Mouse (Mus musculus): ENCODE results near the gene Adamtsl1. TPM values are rescaled to one million over a fixed set of nuclear protein-coding genes. Genes with fewer than 3 reads are reported as not detected.

Gene Adamtsl1
- total RNA-seq, 1 experiment = 6.3 TPM

- Histone ChIP-seq H3K36me3 (ENCODE audit: control insufficient read depth, insufficient read depth, low read length, poor library complexity, severe bottlenecking) (no peaks in the 10 kb centered on the region), H3K4me1 (ENCODE audit: control insufficient read depth in 2 of 2, insufficient read depth in 2 of 2, low read length in 2 of 2, poor library complexity in 1 of 2) (no peaks in the 10 kb centered on the region), H3K9me3 (ENCODE audit: control insufficient read depth, insufficient read depth, low read depth, low read length) (no peaks in the 10 kb centered on the region), H3K9ac (ENCODE audit: insufficient read depth, low read depth, low read length, poor library complexity, severe bottlenecking) (no peak overlapping the region), H3K4me3 (ENCODE audit: insufficient read depth in 1 of 2, low read depth in 1 of 2, low read length in 2 of 2, poor library complexity in 1 of 2, severe bottlenecking in 1 of 2) (no peak overlapping the region), H3K27ac (ENCODE audit: insufficient read depth, low read depth, low read length, poor library complexity, severe bottlenecking) (no peak overlapping the region)
- no peak for TF ChIP-seq MAFK (IDR thresholded peaks at IDR 0.05; ENCODE audit: insufficient read depth, low read depth, low read length)
- no peak for TF ChIP-seq ZNF384 (IDR thresholded peaks at IDR 0.05; ENCODE audit: low read depth, low read length)
- TF ChIP-seq ZC3H11A (IDR thresholded peaks at IDR 0.05; ENCODE audit: borderline replicate concordance, low read depth, low read length) = no peak
- TF ChIP-seq HCFC1 (IDR thresholded peaks at IDR 0.05; ENCODE audit: borderline replicate concordance, insufficient read depth, low read length) = no peak
- no peak for TF ChIP-seq CHD2 (IDR thresholded peaks at IDR 0.05; ENCODE audit: low read depth, low read length)
- no peak for DNase-seq (ENCODE audit: low read depth, low spot score)
- in situ Hi-C loops (cut with MboI; ENCODE audit: low sequenced_read_pairs in 2 of 2, unreplicated experiment in 2 of 2) = no loop called here
Measured at GRCm38 (mm10) chr4:86426549-86426948, 912.6 kb downstream of the Adamtsl1 start.

- no peaks in the 10 kb centered on the region for H3K36me3 ChIP-seq (ENCODE audit: control insufficient read depth, insufficient read depth, low read length, poor library complexity, severe bottlenecking)
- no peaks in the 10 kb centered on the region for H3K9me3 ChIP-seq (ENCODE audit: control insufficient read depth, insufficient read depth, low read depth, low read length)
- in situ Hi-C loops (cut with MboI; ENCODE audit: low sequenced_read_pairs in 2 of 2, unreplicated experiment in 2 of 2) = no loop called here
- TF ChIP-seq MAFK (IDR thresholded peaks at IDR 0.05; ENCODE audit: insufficient read depth, low read depth, low read length) = no peak
- TF ChIP-seq ZC3H11A (IDR thresholded peaks at IDR 0.05; ENCODE audit: borderline replicate concordance, low read depth, low read length) = no peak
- no peak for TF ChIP-seq HCFC1 (IDR thresholded peaks at IDR 0.05; ENCODE audit: borderline replicate concordance, insufficient read depth, low read length)
- TF ChIP-seq ZNF384 (IDR thresholded peaks at IDR 0.05; ENCODE audit: low read depth, low read length) = no peak
- TF ChIP-seq CHD2 (IDR thresholded peaks at IDR 0.05; ENCODE audit: low read depth, low read length) = no peak
- no peak overlapping the region for H3K4me3 ChIP-seq (ENCODE audit: insufficient read depth in 1 of 2, low read depth in 1 of 2, low read length in 2 of 2, poor library complexity in 1 of 2, severe bottlenecking in 1 of 2)
- no peaks in the 10 kb centered on the region for H3K4me1 ChIP-seq (ENCODE audit: control insufficient read depth in 2 of 2, insufficient read depth in 2 of 2, low read length in 2 of 2, poor library complexity in 1 of 2)
- H3K27ac ChIP-seq (ENCODE audit: insufficient read depth, low read depth, low read length, poor library complexity, severe bottlenecking) = peak overlapping the region; percentile 9; the same call in 1 of the 2 replicates
- no peak for DNase-seq (ENCODE audit: low read depth, low spot score)
- no peak overlapping the region for H3K9ac ChIP-seq (ENCODE audit: insufficient read depth, low read depth, low read length, poor library complexity, severe bottlenecking)
Measured at GRCm38 (mm10) chr4:86427312-86427711, 913.3 kb downstream of the Adamtsl1 start.

DNA sequence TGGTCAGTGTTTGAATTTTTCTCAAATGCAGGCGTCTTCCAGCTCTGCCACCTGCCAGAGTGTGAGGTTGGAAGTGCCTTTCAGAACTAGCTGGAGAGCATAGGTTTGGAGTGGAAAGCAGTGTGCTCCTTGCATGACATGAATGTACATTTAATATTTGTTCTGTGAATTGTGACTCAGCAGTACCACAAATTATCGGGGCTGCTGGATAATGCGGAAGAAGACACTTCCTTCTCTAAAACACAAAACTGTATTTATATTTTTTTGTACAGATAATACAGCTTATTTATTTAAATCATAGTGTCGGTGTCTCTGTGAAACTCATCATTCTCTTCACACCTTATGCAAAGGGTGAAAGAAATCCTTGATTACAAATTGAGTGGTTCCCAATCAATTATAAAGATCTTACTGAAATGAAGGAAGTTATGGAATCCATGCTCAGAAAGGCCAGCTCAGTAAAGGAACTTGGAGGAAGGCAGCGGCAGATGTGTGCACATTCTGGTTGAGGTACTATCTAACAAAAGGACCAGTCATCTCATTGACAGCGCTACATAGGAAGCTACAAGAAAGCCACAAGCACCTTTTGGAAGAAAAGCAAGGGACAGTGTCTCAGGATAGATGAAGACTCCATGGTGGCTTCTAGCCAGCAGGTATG, 914.2 kb downstream of the Adamtsl1 start:
- in situ Hi-C loops (cut with MboI; ENCODE audit: low sequenced_read_pairs in 2 of 2, unreplicated experiment in 2 of 2) = no loop called here
- no peaks in the 10 kb centered on the region for H3K36me3 ChIP-seq (ENCODE audit: control insufficient read depth, insufficient read depth, low read length, poor library complexity, severe bottlenecking)
- H3K4me1 ChIP-seq (ENCODE audit: control insufficient read depth in 2 of 2, insufficient read depth in 2 of 2, low read length in 2 of 2, poor library complexity in 1 of 2) = no peaks in the 10 kb centered on the region
- no peaks in the 10 kb centered on the region for H3K9me3 ChIP-seq (ENCODE audit: control insufficient read depth, insufficient read depth, low read depth, low read length)
- no peak overlapping the region for H3K27ac ChIP-seq (ENCODE audit: insufficient read depth, low read depth, low read length, poor library complexity, severe bottlenecking)
- no peak for DNase-seq (ENCODE audit: low read depth, low spot score)
- TF ChIP-seq ZC3H11A (IDR thresholded peaks at IDR 0.05; ENCODE audit: borderline replicate concordance, low read depth, low read length) (no peak), ZNF384 (IDR thresholded peaks at IDR 0.05; ENCODE audit: low read depth, low read length) (no peak), MAFK (IDR thresholded peaks at IDR 0.05; ENCODE audit: insufficient read depth, low read depth, low read length) (no peak), CHD2 (IDR thresholded peaks at IDR 0.05; ENCODE audit: low read depth, low read length) (no peak), HCFC1 (IDR thresholded peaks at IDR 0.05; ENCODE audit: borderline replicate concordance, insufficient read depth, low read length) (no peak)
- H3K4me3 ChIP-seq (ENCODE audit: insufficient read depth in 1 of 2, low read depth in 1 of 2, low read length in 2 of 2, poor library complexity in 1 of 2, severe bottlenecking in 1 of 2) = no peak overlapping the region
- no peak overlapping the region for H3K9ac ChIP-seq (ENCODE audit: insufficient read depth, low read depth, low read length, poor library complexity, severe bottlenecking)

DNA sequence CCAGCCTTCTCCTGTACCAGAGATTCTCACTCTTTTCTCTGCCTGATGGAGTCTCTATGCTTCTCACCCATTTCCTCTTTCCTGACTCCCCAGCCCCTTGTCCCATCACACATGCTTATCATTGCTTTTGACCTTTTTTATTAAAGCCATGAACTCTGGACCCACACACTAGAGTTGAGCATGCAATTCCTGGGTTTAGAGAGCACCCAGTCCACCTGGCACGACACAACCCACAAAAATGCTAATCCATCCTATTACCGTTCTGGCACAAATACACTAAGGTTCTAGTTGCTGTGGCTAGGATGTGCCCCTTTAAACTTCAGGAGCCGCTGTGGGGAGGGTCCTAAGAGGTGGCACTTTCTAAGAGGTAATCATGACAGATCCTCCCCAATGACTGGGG, 921.7 kb downstream of the Adamtsl1 start:
- H3K36me3 ChIP-seq (ENCODE audit: control insufficient read depth, insufficient read depth, low read length, poor library complexity, severe bottlenecking) = no peaks in the 10 kb centered on the region
- no peaks in the 10 kb centered on the region for H3K9me3 ChIP-seq (ENCODE audit: control insufficient read depth, insufficient read depth, low read depth, low read length)
- no peaks in the 10 kb centered on the region for H3K4me1 ChIP-seq (ENCODE audit: control insufficient read depth in 2 of 2, insufficient read depth in 2 of 2, low read length in 2 of 2, poor library complexity in 1 of 2)
- no peak overlapping the region for H3K4me3 ChIP-seq (ENCODE audit: insufficient read depth in 1 of 2, low read depth in 1 of 2, low read length in 2 of 2, poor library complexity in 1 of 2, severe bottlenecking in 1 of 2)
- H3K9ac ChIP-seq (ENCODE audit: insufficient read depth, low read depth, low read length, poor library complexity, severe bottlenecking) = no peak overlapping the region
- no peak overlapping the region for H3K27ac ChIP-seq (ENCODE audit: insufficient read depth, low read depth, low read length, poor library complexity, severe bottlenecking)
- DNase-seq (ENCODE audit: low read depth, low spot score) = no peak
- TF ChIP-seq ZNF384 (IDR thresholded peaks at IDR 0.05; ENCODE audit: low read depth, low read length) (no peak), CHD2 (IDR thresholded peaks at IDR 0.05; ENCODE audit: low read depth, low read length) (no peak), MAFK (IDR thresholded peaks at IDR 0.05; ENCODE audit: insufficient read depth, low read depth, low read length) (no peak), ZC3H11A (IDR thresholded peaks at IDR 0.05; ENCODE audit: borderline replicate concordance, low read depth, low read length) (no peak), HCFC1 (IDR thresholded peaks at IDR 0.05; ENCODE audit: borderline replicate concordance, insufficient read depth, low read length) (no peak)
- in situ Hi-C loops (cut with MboI; ENCODE audit: low sequenced_read_pairs in 2 of 2, unreplicated experiment in 2 of 2) = no loop called here

Data from ES-E14 (cell line).